Mouse (Mus musculus): ENCODE data around the gene Hnrnpul2. TPM values are rescaled to one million over a fixed set of nuclear protein-coding genes. Genes with fewer than 3 reads are reported as not detected.

Hnrnpul2 gene
- polyA plus RNA-seq, 1 experiment from 2014 or later: 6.9 TPM

- Histone ChIP-seq H3K9ac (ENCODE audit: low read length) (no peak overlapping the region), H3K4me3 (ENCODE audit: low read depth, low read length) (no peak overlapping the region), H3K9me3 (ENCODE audit: control insufficient read depth, low read length) (no peaks in the 10 kb centered on the region), H3K36me3 (ENCODE audit: control insufficient read depth, insufficient read depth, low read length) (peaks cover 7% of the 10 kb centered on the region; the same call in 1 of the 2 replicates), H3K4me1 (ENCODE audit: control insufficient read depth, insufficient read depth, low read length) (0 out of 2 replicates have a peak, but pooled peaks cover 4% of the 10 kb centered on the region), H3K27ac (replicated peaks; ENCODE audit: low read depth, low read length) (no peak overlapping the region), H3K4me2 (ENCODE audit: low read depth, severe bottlenecking) (no peak overlapping the region), H3K27me3 (ENCODE audit: control insufficient read depth, insufficient read depth, low read length) (no peaks in the 10 kb centered on the region)
- 92% methylated on average over 11 of the region's 11 CpGs for WGBS
- DNase-seq (ENCODE audit: low spot score): no peak
- no peak for ATAC-seq (ENCODE audit: insufficient number of reproducible peaks, low FRiP score, low TSS enrichment, low read depth)
Observed at GRCm38 (mm10) chr19:8803879-8804660, 15.7 kb upstream of the Hnrnpul2 start.

- no peak overlapping the region for H3K9ac ChIP-seq (ENCODE audit: low read length)
- H3K9me3 ChIP-seq (ENCODE audit: control insufficient read depth, low read length): no peaks in the 10 kb centered on the region
- no peak for ATAC-seq (ENCODE audit: insufficient number of reproducible peaks, low FRiP score, low TSS enrichment, low read depth)
- H3K4me3 ChIP-seq (ENCODE audit: low read depth, low read length): no peak overlapping the region
- 92% methylated on average over 5 of the region's 5 CpGs for WGBS
- no peak overlapping the region for H3K27ac ChIP-seq (replicated peaks; ENCODE audit: low read depth, low read length)
- H3K4me1 ChIP-seq (ENCODE audit: control insufficient read depth, insufficient read depth, low read length): 0 out of 2 replicates have a peak, but pooled peaks cover 4% of the 10 kb centered on the region
- H3K27me3 ChIP-seq (ENCODE audit: control insufficient read depth, insufficient read depth, low read length): no peaks in the 10 kb centered on the region
- no peak for DNase-seq (ENCODE audit: low spot score)
- no peak overlapping the region for H3K4me2 ChIP-seq (ENCODE audit: low read depth, severe bottlenecking)
- peaks cover 10% of the 10 kb centered on the region for H3K36me3 ChIP-seq (ENCODE audit: control insufficient read depth, insufficient read depth, low read length)
Observed at GRCm38 (mm10) chr19:8806810-8807209, 13.0 kb upstream of the Hnrnpul2 start.

GRCm38 (mm10) chr19:8815812-8816211, 4.0 kb upstream of the Hnrnpul2 start:
- H3K4me2 ChIP-seq (ENCODE audit: low read depth, severe bottlenecking): no peak overlapping the region
- no peaks in the 10 kb centered on the region for H3K27me3 ChIP-seq (ENCODE audit: control insufficient read depth, insufficient read depth, low read length)
- H3K9ac ChIP-seq (ENCODE audit: low read length): no peak overlapping the region
- no peak overlapping the region for H3K27ac ChIP-seq (replicated peaks; ENCODE audit: low read depth, low read length)
- H3K4me1 ChIP-seq (ENCODE audit: control insufficient read depth, insufficient read depth, low read length): peaks cover 8% of the 10 kb centered on the region
- no peak overlapping the region for H3K4me3 ChIP-seq (ENCODE audit: low read depth, low read length)
- no peak for ATAC-seq (ENCODE audit: insufficient number of reproducible peaks, low FRiP score, low TSS enrichment, low read depth)
- no peak for DNase-seq (ENCODE audit: low spot score)
- H3K36me3 ChIP-seq (ENCODE audit: control insufficient read depth, insufficient read depth, low read length): peaks cover 16% of the 10 kb centered on the region
- WGBS: 88% methylated on average over 11 of the region's 11 CpGs
- H3K9me3 ChIP-seq (ENCODE audit: control insufficient read depth, low read length): no peaks in the 10 kb centered on the region

- Histone ChIP-seq H3K4me3 (ENCODE audit: low read depth, low read length) (0 out of 2 replicates have a peak overlapping the region, but pooled peaks have one; percentile 0), H3K9me3 (ENCODE audit: control insufficient read depth, low read length) (no peaks in the 10 kb centered on the region), H3K27me3 (ENCODE audit: control insufficient read depth, insufficient read depth, low read length) (no peaks in the 10 kb centered on the region), H3K4me2 (ENCODE audit: low read depth, severe bottlenecking) (no peak overlapping the region), H3K4me1 (ENCODE audit: control insufficient read depth, insufficient read depth, low read length) (peaks cover 10% of the 10 kb centered on the region), H3K36me3 (ENCODE audit: control insufficient read depth, insufficient read depth, low read length) (peaks cover 13% of the 10 kb centered on the region), H3K27ac (replicated peaks; ENCODE audit: low read depth, low read length) (no peak overlapping the region), H3K9ac (ENCODE audit: low read length) (no peak overlapping the region)
- WGBS: 91% methylated on average over 3 of the region's 3 CpGs
- DNase-seq (ENCODE audit: low spot score): no peak
- ATAC-seq (ENCODE audit: insufficient number of reproducible peaks, low FRiP score, low TSS enrichment, low read depth): no peak
Observed at GRCm38 (mm10) chr19:8817001-8817400, 2.8 kb upstream of the Hnrnpul2 start.

- H3K4me2 ChIP-seq (ENCODE audit: low read depth, severe bottlenecking): peak overlapping the region; percentile 82
- peaks cover 14% of the 10 kb centered on the region for H3K4me1 ChIP-seq (ENCODE audit: control insufficient read depth, insufficient read depth, low read length)
- H3K27me3 ChIP-seq (ENCODE audit: control insufficient read depth, insufficient read depth, low read length): no peaks in the 10 kb centered on the region
- H3K9me3 ChIP-seq (ENCODE audit: control insufficient read depth, low read length): no peaks in the 10 kb centered on the region
- H3K9ac ChIP-seq (ENCODE audit: low read length): peak overlapping the region; percentile 76
- DNase-seq (ENCODE audit: low spot score) (no peak), ATAC-seq (ENCODE audit: insufficient number of reproducible peaks, low FRiP score, low TSS enrichment, low read depth) (no peak)
- WGBS: 30% methylated on average over 14 of the region's 14 CpGs
- H3K36me3 ChIP-seq (ENCODE audit: control insufficient read depth, insufficient read depth, low read length): peaks cover 13% of the 10 kb centered on the region; the same call in 1 of the 2 replicates
- H3K27ac ChIP-seq (replicated peaks; ENCODE audit: low read depth, low read length): peak overlapping the region; percentile 91
- peak overlapping the region; percentile 100 for H3K4me3 ChIP-seq (ENCODE audit: low read depth, low read length)
Observed at GRCm38 (mm10) chr19:8818301-8818798, 1.5 kb upstream of the Hnrnpul2 start.

GRCm38 (mm10) chr19:8818801-8819595, 812 bp upstream of the Hnrnpul2 start, which contains the start of gene Ttc9c:
Gene Ttc9c, minus strand, starts transcription at chr19:8819333.
- ATAC-seq (ENCODE audit: insufficient number of reproducible peaks, low FRiP score, low TSS enrichment, low read depth) (peak; percentile 95), DNase-seq (ENCODE audit: low spot score) (peak; percentile 98)
- Histone ChIP-seq H3K36me3 (ENCODE audit: control insufficient read depth, insufficient read depth, low read length) (peaks cover 13% of the 10 kb centered on the region; the same call in 1 of the 2 replicates), H3K4me2 (ENCODE audit: low read depth, severe bottlenecking) (peak within 1 kb of the TSS; percentile 82), H3K4me3 (ENCODE audit: low read depth, low read length) (peak within 1 kb of the TSS; percentile 100), H3K9ac (ENCODE audit: low read length) (peak within 1 kb of the TSS; percentile 95), H3K4me1 (ENCODE audit: control insufficient read depth, insufficient read depth, low read length) (peaks cover 14% of the 10 kb centered on the region), H3K9me3 (ENCODE audit: control insufficient read depth, low read length) (no peaks in the 10 kb centered on the region), H3K27me3 (ENCODE audit: control insufficient read depth, insufficient read depth, low read length) (no peaks in the 10 kb centered on the region), H3K27ac (replicated peaks; ENCODE audit: low read depth, low read length) (peak within 1 kb of the TSS; percentile 98)
- under 1% methylated on average over 33 of the region's 33 CpGs for WGBS

- peaks cover 14% of the 10 kb centered on the region for H3K4me1 ChIP-seq (ENCODE audit: control insufficient read depth, insufficient read depth, low read length)
- DNase-seq (ENCODE audit: low spot score) (no peak), ATAC-seq (ENCODE audit: insufficient number of reproducible peaks, low FRiP score, low TSS enrichment, low read depth) (no peak)
- H3K36me3 ChIP-seq (ENCODE audit: control insufficient read depth, insufficient read depth, low read length): peaks cover 10% of the 10 kb centered on the region; the same call in 1 of the 2 replicates
- H3K4me2 ChIP-seq (ENCODE audit: low read depth, severe bottlenecking): peak overlapping the region; percentile 63
- WGBS: under 1% methylated on average over 47 of the region's 48 CpGs
- H3K27ac ChIP-seq (replicated peaks; ENCODE audit: low read depth, low read length): peak overlapping the region; percentile 98
- H3K4me3 ChIP-seq (ENCODE audit: low read depth, low read length): peak overlapping the region; percentile 100
- peak overlapping the region; percentile 95 for H3K9ac ChIP-seq (ENCODE audit: low read length)
- H3K9me3 ChIP-seq (ENCODE audit: control insufficient read depth, low read length): no peaks in the 10 kb centered on the region
- no peaks in the 10 kb centered on the region for H3K27me3 ChIP-seq (ENCODE audit: control insufficient read depth, insufficient read depth, low read length)
Observed at GRCm38 (mm10) chr19:8820424-8820956, 680 bp downstream of the Hnrnpul2 start.

- H3K4me1 ChIP-seq (ENCODE audit: control insufficient read depth, insufficient read depth, low read length): peaks cover 14% of the 10 kb centered on the region
- H3K9ac ChIP-seq (ENCODE audit: low read length): peak overlapping the region; percentile 95
- H3K4me2 ChIP-seq (ENCODE audit: low read depth, severe bottlenecking): peak overlapping the region; percentile 63
- H3K4me3 ChIP-seq (ENCODE audit: low read depth, low read length): peak overlapping the region; percentile 100
- H3K9me3 ChIP-seq (ENCODE audit: control insufficient read depth, low read length): no peaks in the 10 kb centered on the region
- peak overlapping the region; percentile 98; the same call in 1 of the 2 replicates for H3K27ac ChIP-seq (replicated peaks; ENCODE audit: low read depth, low read length)
- H3K27me3 ChIP-seq (ENCODE audit: control insufficient read depth, insufficient read depth, low read length): no peaks in the 10 kb centered on the region
- peaks cover 10% of the 10 kb centered on the region; the same call in 1 of the 2 replicates for H3K36me3 ChIP-seq (ENCODE audit: control insufficient read depth, insufficient read depth, low read length)
- no peak for DNase-seq (ENCODE audit: low spot score)
- no peak for ATAC-seq (ENCODE audit: insufficient number of reproducible peaks, low FRiP score, low TSS enrichment, low read depth)
- 2% methylated on average over 7 of the region's 7 CpGs for WGBS
Observed at GRCm38 (mm10) chr19:8821146-8821545, 1.3 kb downstream of the Hnrnpul2 start.

All from limb, embryonic 11.5 days (tissue).